Mouse (Mus musculus): ENCODE data around the gene Lmtk3.

The Lmtk3 gene

GRCm38 (mm10) chr7:45813787-45814779, 30.5 kb downstream of the Lmtk3 start, which contains the start of gene Cyth2:
Gene Cyth2, minus strand, starts transcription at chr7:45814581.
- DNase-seq: peak; percentile 99

- DNase-seq: no peak
These were observed 31.3 kb downstream of the Lmtk3 start for GRCm38 (mm10) chr7:45814841-45815240.

- no peak for DNase-seq
These were observed 31.9 kb downstream of the Lmtk3 start for GRCm38 (mm10) chr7:45815323-45815983.

GRCm38 (mm10) chr7:45815984-45816351, 32.4 kb downstream of the Lmtk3 start:
- no peak for DNase-seq

GRCm38 (mm10) chr7:45819843-45820242, 36.3 kb downstream of the Lmtk3 start:
- DNase-seq: no peak

GRCm38 (mm10) chr7:45820913-45821312, 37.4 kb downstream of the Lmtk3 start:
- DNase-seq: no peak

- no peak for DNase-seq
These were observed 41.1 kb downstream of the Lmtk3 start, which contains the start of gene Kcnj14 for GRCm38 (mm10) chr7:45824598-45824997. Gene Kcnj14, minus strand, starts transcription at chr7:45824782.

GRCm38 (mm10) chr7:45826631-45827030, 43.1 kb downstream of the Lmtk3 start:
- DNase-seq: no peak

GRCm38 (mm10) chr7:45830427-45831127, 47.0 kb downstream of the Lmtk3 start, which contains the start of gene Grwd1:
Gene Grwd1, minus strand, starts transcription at chr7:45830944.
- DNase-seq: peak; percentile 66 to 77

GRCm38 (mm10) chr7:45831128-45831525, 47.6 kb downstream of the Lmtk3 start:
- no peak for DNase-seq

GRCm38 (mm10) chr7:45832428-45832827, 48.9 kb downstream of the Lmtk3 start:
- DNase-seq: no peak

GRCm38 (mm10) chr7:45833148-45833790, 49.7 kb downstream of the Lmtk3 start:
- no peak for DNase-seq

- DNase-seq: no peak
These were observed 50.4 kb downstream of the Lmtk3 start for GRCm38 (mm10) chr7:45833924-45834323.

GRCm38 (mm10) chr7:45842950-45843744, 59.6 kb downstream of the Lmtk3 start:
- DNase-seq: no peak

GRCm38 (mm10) chr7:45848447-45849027, 65.0 kb downstream of the Lmtk3 start:
- no peak for DNase-seq

- DNase-seq: no peak
These were observed 67.1 kb downstream of the Lmtk3 start for GRCm38 (mm10) chr7:45850661-45851060.

- DNase-seq: no peak
These were observed 69.6 kb downstream of the Lmtk3 start for GRCm38 (mm10) chr7:45853089-45853488.

Data from spleen, adult 18-20 months (tissue).